Mouse (Mus musculus) heart, embryonic 11.5 days (tissue): ENCODE measurements around the gene Gemin5. TPM values are rescaled to one million over a fixed set of nuclear protein-coding genes. Genes with fewer than 3 reads are reported as not detected.
A peak's percentile ranks its signal among the peaks of the same experiment; 100 is the strongest.

Source experiments
- ATAC-seq: fragments of 200-750 bp; cut with Nextera tagmentation; replicated peaks from 2 replicates; pipeline ENCODE4 v1.8.0; 2017; ENCODE audit warnings: moderate library complexity; ENCODE audit not compliant: insufficient number of reproducible peaks, low FRiP score, low TSS enrichment
- H3K27ac ChIP-seq: fragments of 300-500 bp; sonication (generic); 2 replicates; pipeline ENCODE4 v1.5.1; 2014; ENCODE audit warnings: mild to moderate bottlenecking, low read depth, low read length
- H3K27me3 ChIP-seq: fragments of 300-500 bp; sonication (generic); 2 replicates; pipeline ENCODE4 v1.6.1; 2014; ENCODE audit warnings: mild to moderate bottlenecking, low read length, mixed read lengths; ENCODE audit not compliant: control insufficient read depth, insufficient read depth
- H3K36me3 ChIP-seq: fragments of 300-500 bp; sonication (generic); 2 replicates; pipeline ENCODE4 v1.6.1; 2014; ENCODE audit warnings: mild to moderate bottlenecking, low read length, moderate library complexity, mixed read lengths; ENCODE audit not compliant: control insufficient read depth, insufficient read depth
- H3K4me1 ChIP-seq: fragments of 300-500 bp; sonication (generic); 2 replicates; pipeline ENCODE4 v1.6.1; 2014; ENCODE audit warnings: low read length; ENCODE audit not compliant: control insufficient read depth, insufficient read depth
- H3K4me2 ChIP-seq: fragments of 300-500 bp; sonication (generic); 2 replicates; pipeline ENCODE4 v1.6.1; 2014; ENCODE audit warnings: mild to moderate bottlenecking, moderate library complexity
- H3K4me3 ChIP-seq: fragments of 300-500 bp; sonication (generic); 2 replicates; pipeline ENCODE4 v1.5.1; 2014; ENCODE audit warnings: low read depth, low read length
- H3K9ac ChIP-seq: fragments of 300-500 bp; sonication (generic); 2 replicates; pipeline ENCODE4 v1.6.1; 2014; ENCODE audit warnings: mild to moderate bottlenecking, low read depth, low read length, moderate library complexity
- H3K9me3 ChIP-seq: fragments of 300-500 bp; sonication (generic); replicated peaks from 2 replicates; pipeline ENCODE4 v1.6.1; 2016; ENCODE audit warnings: low read length; ENCODE audit not compliant: control insufficient read depth
- WGBS: fragments of 180-500 bp; shearing (Covaris S2); extraction: QIAGEN DNeasy Blood & Tissue Kit; methylation state at CpG from one replicate; pipeline ENCODE4 v1.1.7; 2014; ENCODE audit not compliant: insufficient replicate concordance; 5-methylcytosine and 5-hydroxymethylcytosine counted together
- polyA plus RNA-seq: library from polyadenylated mRNA; unstranded; fragments of >200 nt; fragmentation: Nextera tagmentation; extraction: Ambion mirVana; gene quantifications from 2 replicates; pipeline ENCODE4 v1.2.1, GENCODE M21; 2014

Gemin5 gene
- polyA plus RNA-seq, 1 experiment from 2014 or later, result 15.3 TPM

DNA sequence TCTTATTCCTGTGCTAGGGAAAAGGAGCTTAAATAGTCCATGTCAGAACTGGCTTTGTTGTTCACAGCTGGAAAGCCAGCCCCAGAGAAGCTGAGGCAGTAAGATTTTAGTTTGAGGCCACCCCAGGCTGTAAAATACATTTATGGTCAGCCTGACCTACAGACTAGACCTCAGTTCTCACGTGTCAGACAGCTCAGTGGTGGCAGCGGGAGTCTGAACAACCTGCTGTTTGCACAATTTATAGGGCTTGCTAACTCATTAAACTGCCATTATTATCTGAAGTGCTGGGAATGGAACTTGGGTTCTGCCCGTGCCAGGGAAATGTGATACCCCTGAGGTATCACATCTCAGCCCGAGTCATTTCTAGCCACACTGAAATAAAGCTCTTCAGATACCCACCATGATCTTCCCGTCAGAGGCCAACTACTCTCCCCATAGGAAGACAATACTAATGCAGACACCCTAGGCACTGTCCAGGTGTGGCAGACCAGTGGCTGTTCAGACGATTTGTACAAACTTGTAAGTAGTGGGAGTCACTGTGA, 39.0 kb downstream of the Gemin5 start:
- ATAC-seq, result no peak
- Histone ChIP-seq H3K4me2 (no peak overlapping the region), H3K4me1 (0 out of 2 replicates have a peak, but pooled peaks cover 7% of the 10 kb centered on the region), H3K9ac (no peak overlapping the region), H3K4me3 (no peak overlapping the region), H3K27ac (no peak overlapping the region), H3K9me3 (no peaks in the 10 kb centered on the region), H3K27me3 (no peaks in the 10 kb centered on the region), H3K36me3 (peaks cover 21% of the 10 kb centered on the region)
- WGBS, result 84% methylated on average over 6 of the region's 6 CpGs

- no peak; the same call in 1 of the 2 replicates for ATAC-seq
- Histone ChIP-seq H3K4me1 (0 out of 2 replicates have a peak, but pooled peaks cover 7% of the 10 kb centered on the region), H3K27me3 (no peaks in the 10 kb centered on the region), H3K4me3 (no peak overlapping the region), H3K4me2 (no peak overlapping the region), H3K27ac (no peak overlapping the region), H3K36me3 (peaks cover 23% of the 10 kb centered on the region), H3K9me3 (no peaks in the 10 kb centered on the region), H3K9ac (no peak overlapping the region)
- WGBS, result 80% methylated on average over 2 of the region's 2 CpGs
Measured at GRCm38 (mm10) chr11:58127544-58127943, 40.8 kb downstream of the Gemin5 start.

- Histone ChIP-seq H3K4me3 (no peak overlapping the region), H3K4me1 (0 out of 2 replicates have a peak, but pooled peaks cover 7% of the 10 kb centered on the region), H3K27me3 (no peaks in the 10 kb centered on the region), H3K4me2 (no peak overlapping the region), H3K9ac (0 out of 2 replicates have a peak overlapping the region, but pooled peaks have one; percentile 16), H3K9me3 (no peaks in the 10 kb centered on the region), H3K36me3 (peaks cover 20% of the 10 kb centered on the region), H3K27ac (peak overlapping the region; percentile 71)
- ATAC-seq, result no peak
- WGBS, result 66% methylated on average over 7 of the region's 7 CpGs
Measured at GRCm38 (mm10) chr11:58126397-58127160, 41.8 kb downstream of the Gemin5 start.

GRCm38 (mm10) chr11:58125021-58125420, 43.3 kb downstream of the Gemin5 start:
- H3K9me3 ChIP-seq, result no peaks in the 10 kb centered on the region
- no peak overlapping the region for H3K9ac ChIP-seq
- WGBS, result 46% methylated on average over 11 of the region's 11 CpGs
- no peak overlapping the region for H3K4me3 ChIP-seq
- ATAC-seq, result 0 out of 2 replicates have a peak, but pooled peaks have one; percentile 44
- H3K4me2 ChIP-seq, result no peak overlapping the region
- no peaks in the 10 kb centered on the region for H3K27me3 ChIP-seq
- H3K4me1 ChIP-seq, result 0 out of 2 replicates have a peak, but pooled peaks cover 7% of the 10 kb centered on the region
- H3K27ac ChIP-seq, result peak overlapping the region; percentile 42
- peaks cover 20% of the 10 kb centered on the region for H3K36me3 ChIP-seq

DNA sequence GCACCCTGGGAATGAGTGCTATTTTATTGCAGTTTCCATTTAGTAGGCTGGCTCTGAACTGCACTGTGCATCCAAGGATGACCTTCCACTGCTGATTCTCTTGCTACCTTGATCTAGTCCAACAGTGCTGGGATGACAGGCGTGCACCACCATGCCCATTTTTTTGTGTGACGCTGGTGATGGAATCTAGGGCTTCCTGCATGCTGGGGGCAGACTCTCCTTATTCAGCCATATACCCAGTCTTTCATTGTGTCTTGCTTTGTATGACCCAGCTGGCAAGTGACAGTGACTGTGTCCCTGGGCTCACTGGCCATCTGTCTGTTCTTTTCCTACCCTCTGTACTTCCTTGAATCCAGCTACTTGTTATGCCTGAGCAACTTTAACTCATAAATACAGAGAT, 44.6 kb downstream of the Gemin5 start:
- Histone ChIP-seq H3K4me2 (no peak overlapping the region), H3K36me3 (peaks cover 21% of the 10 kb centered on the region), H3K4me3 (no peak overlapping the region), H3K9me3 (no peaks in the 10 kb centered on the region), H3K27me3 (no peaks in the 10 kb centered on the region), H3K4me1 (0 out of 2 replicates have a peak, but pooled peaks cover 7% of the 10 kb centered on the region), H3K27ac (no peak overlapping the region), H3K9ac (no peak overlapping the region)
- 89% methylated on average over 2 of the region's 2 CpGs for WGBS
- no peak for ATAC-seq

GRCm38 (mm10) chr11:58121351-58121750, 47.0 kb downstream of the Gemin5 start:
- Histone ChIP-seq H3K9ac (no peak overlapping the region), H3K4me3 (no peak overlapping the region)
- 87% methylated on average over 9 of the region's 9 CpGs for WGBS

GRCm38 (mm10) chr11:58120655-58121054, 47.7 kb downstream of the Gemin5 start:
- Histone ChIP-seq H3K9ac (no peak overlapping the region), H3K4me3 (no peak overlapping the region), H3K9me3 (no peaks in the 10 kb centered on the region), H3K27ac (no peak overlapping the region), H3K36me3 (peaks cover 20% of the 10 kb centered on the region), H3K4me2 (no peak overlapping the region), H3K27me3 (no peaks in the 10 kb centered on the region), H3K4me1 (0 out of 2 replicates have a peak, but pooled peaks cover 2% of the 10 kb centered on the region)
- WGBS, result 78% methylated on average over 3 of the region's 3 CpGs
- no peak for ATAC-seq

More at GRCm38 (mm10) chr11:58121351-58121750, 47.0 kb downstream of the Gemin5 start:
- Histone ChIP-seq H3K9me3 (no peaks in the 10 kb centered on the region), H3K4me2 (no peak overlapping the region), H3K4me1 (0 out of 2 replicates have a peak, but pooled peaks cover 7% of the 10 kb centered on the region), H3K36me3 (peaks cover 19% of the 10 kb centered on the region), H3K27me3 (no peaks in the 10 kb centered on the region), H3K27ac (no peak overlapping the region)
- no peak for ATAC-seq

DNA sequence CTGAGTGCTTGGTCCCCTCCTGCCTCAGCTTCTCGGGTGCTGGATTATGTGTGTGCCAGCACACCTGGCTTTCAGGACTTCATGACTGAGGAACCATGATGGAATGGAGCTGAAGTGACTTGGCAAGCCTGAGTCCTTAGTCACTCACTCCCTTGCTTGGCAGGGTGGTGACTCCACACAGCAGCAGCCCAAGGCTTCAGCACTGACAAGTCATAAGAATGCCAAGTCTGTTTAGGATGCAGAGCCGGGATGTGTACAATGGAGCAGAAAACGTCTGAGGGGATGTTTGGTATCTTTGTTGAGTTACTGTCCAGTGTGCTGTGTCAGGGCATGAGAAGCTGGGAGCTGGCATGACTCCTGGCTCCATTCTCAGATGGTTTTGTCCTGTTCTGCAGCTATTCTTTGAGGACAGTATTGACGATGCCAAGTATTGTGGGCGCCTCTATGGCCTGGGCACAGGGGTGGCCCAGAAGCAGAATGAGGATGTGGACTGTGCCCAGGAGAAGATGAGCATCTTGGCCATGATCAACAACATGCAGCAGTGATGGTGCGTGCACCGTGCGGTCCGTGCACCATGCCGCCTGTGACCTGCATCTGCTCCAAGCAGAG, 51.2 kb downstream of the Gemin5 start:
- H3K36me3 ChIP-seq, result peaks cover 39% of the 10 kb centered on the region
- no peaks in the 10 kb centered on the region for H3K27me3 ChIP-seq
- ATAC-seq, result no peak
- WGBS, result 85% methylated on average over 10 of the region's 10 CpGs
- no peak overlapping the region for H3K27ac ChIP-seq
- no peak overlapping the region for H3K9ac ChIP-seq
- H3K4me2 ChIP-seq, result no peak overlapping the region
- H3K4me1 ChIP-seq, result no peaks in the 10 kb centered on the region
- no peaks in the 10 kb centered on the region for H3K9me3 ChIP-seq
- H3K4me3 ChIP-seq, result no peak overlapping the region
